Mouse (Mus musculus) MEL (cell line): ENCODE measurements at regions not wholly inside any gene's neighbourhood (a gene's known extent, or its start where the extent isn't known, plus 50 kb on each side); places are given as distances from the start of the nearest gene placed in this dataset.

ENCODE experiments used
- GABPA ChIP-seq: IDR thresholded peaks from 2 replicates; pipeline ENCODE4 v1.6.1; 2012; ENCODE audit warnings: low read depth, mild to moderate bottlenecking, inconsistent platforms, low read length, improper control_type of control experiment, moderate library complexity
- MAX ChIP-seq: IDR thresholded peaks from 2 replicates; pipeline ENCODE4 v1.6.1; 2011; ENCODE audit warnings: low read length, improper control_type of control experiment
- NRF1 ChIP-seq: IDR thresholded peaks from 2 replicates; pipeline ENCODE4 v1.6.1; 2014; ENCODE audit warnings: low read depth, mild to moderate bottlenecking, inconsistent platforms, low read length, improper control_type of control experiment, moderate library complexity; ENCODE audit not compliant: poor library complexity, insufficient read depth, severe bottlenecking
- POLR2A ChIP-seq, 2 experiments: IDR thresholded peaks; 2 replicates each; pipeline ENCODE4 v1.6.1; 2011 to 2012; ENCODE audit warnings: low read length in 2 of 2, mild to moderate bottlenecking in 2 of 2, control low read depth in 1 of 2, improper control_type of control experiment in 1 of 2, low read depth in 1 of 2, moderate library complexity in 1 of 2; ENCODE audit not compliant: control insufficient read depth in 1 of 2, insufficient read depth in 1 of 2, poor library complexity in 1 of 2
- ZNF384 ChIP-seq: IDR thresholded peaks from 2 replicates; pipeline ENCODE4 v1.6.1; 2012; ENCODE audit warnings: low read depth, mild to moderate bottlenecking, inconsistent platforms, low read length, improper control_type of control experiment

GRCm38 (mm10) chr4:56630251-56630650 is 109.6 kb upstream of the Gm26657 start:
- TF ChIP-seq MAX (no peak), NRF1 (no peak), GABPA (no peak), POLR2A (IDR thresholded peaks at IDR 0.05; ENCODE audit: control insufficient read depth in 1 of 2, insufficient read depth in 1 of 2, low read depth in 1 of 2, low read length in 2 of 2, poor library complexity in 1 of 2) (no peak), ZNF384 (no peak)
